Mouse (Mus musculus): Measurements from ENCODE around the gene Gm10277. TPM values are rescaled to one million over a fixed set of nuclear protein-coding genes. Genes with fewer than 3 reads are reported as not detected.

Gene Gm10277
- polyA plus RNA-seq, 1 experiment from 2014 or later: 0.47 TPM

DNA sequence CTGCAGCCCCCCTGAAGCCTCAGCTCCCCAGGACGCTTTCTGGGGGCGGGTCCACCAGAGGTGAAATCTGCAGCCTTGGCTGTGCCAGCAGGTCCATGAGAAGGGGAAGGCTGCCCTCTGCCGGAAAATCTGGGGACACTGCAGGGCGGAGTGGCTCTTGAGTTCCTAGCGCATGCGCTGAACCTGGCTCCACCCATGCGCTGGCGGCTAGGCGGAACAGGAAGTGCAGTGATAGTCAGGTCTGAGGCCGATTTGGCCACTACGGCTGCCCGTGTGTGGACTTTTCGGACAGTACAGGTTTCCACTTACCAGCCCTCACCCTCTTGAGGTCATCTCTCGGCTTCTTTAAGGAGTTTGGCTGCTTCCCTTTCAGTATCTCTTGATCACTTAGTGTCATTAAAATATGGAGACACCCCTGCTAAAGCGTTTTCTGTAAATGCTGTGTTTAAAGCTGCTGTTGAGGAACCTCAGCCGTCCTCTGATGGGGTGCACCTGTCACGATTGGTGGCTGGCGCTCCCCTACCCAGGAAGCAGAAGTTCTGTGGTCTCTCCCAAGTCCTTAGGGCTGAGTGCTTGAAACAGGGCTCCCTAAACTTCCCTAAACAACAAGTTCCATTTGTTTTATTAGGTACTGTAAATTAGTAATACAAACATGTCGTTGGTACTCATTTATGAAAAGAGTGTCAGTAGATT lies 5.8 kb upstream of the Gm10277 start:
- no peaks in the 10 kb centered on the region for H3K9me3 ChIP-seq (ENCODE audit: control insufficient read depth, low read length)
- ATAC-seq (ENCODE audit: insufficient number of reproducible peaks, low FRiP score, low TSS enrichment, low read depth) (peak; percentile 72), DNase-seq (ENCODE audit: low spot score) (peak; percentile 99)
- peak overlapping the region; percentile 30 for H3K4me3 ChIP-seq (ENCODE audit: low read depth, low read length)
- H3K27me3 ChIP-seq (ENCODE audit: control insufficient read depth, insufficient read depth, low read length): no peaks in the 10 kb centered on the region
- H3K9ac ChIP-seq (ENCODE audit: low read length): peak overlapping the region; percentile 54
- H3K4me2 ChIP-seq (ENCODE audit: low read depth, severe bottlenecking): peak overlapping the region; percentile 72
- WGBS: 8% methylated on average over 19 of the region's 19 CpGs
- H3K4me1 ChIP-seq (ENCODE audit: control insufficient read depth, insufficient read depth, low read length): peaks cover 26% of the 10 kb centered on the region
- H3K36me3 ChIP-seq (ENCODE audit: control insufficient read depth, insufficient read depth, low read length): no peaks in the 10 kb centered on the region
- no peak overlapping the region for H3K27ac ChIP-seq (replicated peaks; ENCODE audit: low read depth, low read length)

GRCm38 (mm10) chr11:77792566-77792909 lies 5.0 kb upstream of the Gm10277 start:
- ATAC-seq (ENCODE audit: insufficient number of reproducible peaks, low FRiP score, low TSS enrichment, low read depth): no peak
- Histone ChIP-seq H3K4me1 (ENCODE audit: control insufficient read depth, insufficient read depth, low read length) (peaks cover 26% of the 10 kb centered on the region), H3K4me3 (ENCODE audit: low read depth, low read length) (no peak overlapping the region), H3K27ac (replicated peaks; ENCODE audit: low read depth, low read length) (no peak overlapping the region), H3K27me3 (ENCODE audit: control insufficient read depth, insufficient read depth, low read length) (no peaks in the 10 kb centered on the region), H3K9me3 (ENCODE audit: control insufficient read depth, low read length) (no peaks in the 10 kb centered on the region), H3K36me3 (ENCODE audit: control insufficient read depth, insufficient read depth, low read length) (no peaks in the 10 kb centered on the region), H3K9ac (ENCODE audit: low read length) (no peak overlapping the region), H3K4me2 (ENCODE audit: low read depth, severe bottlenecking) (no peak overlapping the region)
- DNase-seq (ENCODE audit: low spot score): no peak
- 82% methylated on average over 7 of the region's 7 CpGs for WGBS

- 67% methylated on average over 12 of the region's 12 CpGs for WGBS
- Histone ChIP-seq H3K4me2 (ENCODE audit: low read depth, severe bottlenecking) (no peak overlapping the region), H3K9ac (ENCODE audit: low read length) (no peak overlapping the region), H3K27ac (replicated peaks; ENCODE audit: low read depth, low read length) (peak overlapping the region; percentile 75; the same call in 1 of the 2 replicates), H3K4me3 (ENCODE audit: low read depth, low read length) (no peak overlapping the region), H3K27me3 (ENCODE audit: control insufficient read depth, insufficient read depth, low read length) (no peaks in the 10 kb centered on the region), H3K36me3 (ENCODE audit: control insufficient read depth, insufficient read depth, low read length) (no peaks in the 10 kb centered on the region), H3K4me1 (ENCODE audit: control insufficient read depth, insufficient read depth, low read length) (peaks cover 26% of the 10 kb centered on the region), H3K9me3 (ENCODE audit: control insufficient read depth, low read length) (no peaks in the 10 kb centered on the region)
- DNase-seq (ENCODE audit: low spot score): no peak
- no peak for ATAC-seq (ENCODE audit: insufficient number of reproducible peaks, low FRiP score, low TSS enrichment, low read depth)
Measured at GRCm38 (mm10) chr11:77791752-77792565, 4.4 kb upstream of the Gm10277 start.

- Histone ChIP-seq H3K9ac (ENCODE audit: low read length) (no peak overlapping the region), H3K27me3 (ENCODE audit: control insufficient read depth, insufficient read depth, low read length) (no peaks in the 10 kb centered on the region), H3K4me1 (ENCODE audit: control insufficient read depth, insufficient read depth, low read length) (peaks cover 27% of the 10 kb centered on the region), H3K9me3 (ENCODE audit: control insufficient read depth, low read length) (no peaks in the 10 kb centered on the region), H3K4me3 (ENCODE audit: low read depth, low read length) (no peak overlapping the region), H3K4me2 (ENCODE audit: low read depth, severe bottlenecking) (no peak overlapping the region), H3K27ac (replicated peaks; ENCODE audit: low read depth, low read length) (peak overlapping the region; percentile 75), H3K36me3 (ENCODE audit: control insufficient read depth, insufficient read depth, low read length) (no peaks in the 10 kb centered on the region)
- WGBS: 31% methylated on average over 8 of the region's 8 CpGs
- DNase-seq (ENCODE audit: low spot score) (peak; percentile 59), ATAC-seq (ENCODE audit: insufficient number of reproducible peaks, low FRiP score, low TSS enrichment, low read depth) (peak; percentile 78)
Measured at GRCm38 (mm10) chr11:77791241-77791727, 3.7 kb upstream of the Gm10277 start.

- no peaks in the 10 kb centered on the region for H3K36me3 ChIP-seq (ENCODE audit: control insufficient read depth, insufficient read depth, low read length)
- no peaks in the 10 kb centered on the region for H3K27me3 ChIP-seq (ENCODE audit: control insufficient read depth, insufficient read depth, low read length)
- no peak for ATAC-seq (ENCODE audit: insufficient number of reproducible peaks, low FRiP score, low TSS enrichment, low read depth)
- H3K27ac ChIP-seq (replicated peaks; ENCODE audit: low read depth, low read length): peak overlapping the region; percentile 75
- no peak for DNase-seq (ENCODE audit: low spot score)
- H3K9ac ChIP-seq (ENCODE audit: low read length): no peak overlapping the region
- peaks cover 37% of the 10 kb centered on the region for H3K4me1 ChIP-seq (ENCODE audit: control insufficient read depth, insufficient read depth, low read length)
- H3K4me2 ChIP-seq (ENCODE audit: low read depth, severe bottlenecking): no peak overlapping the region
- WGBS: 64% methylated on average over 9 of the region's 9 CpGs
- H3K9me3 ChIP-seq (ENCODE audit: control insufficient read depth, low read length): no peaks in the 10 kb centered on the region
- H3K4me3 ChIP-seq (ENCODE audit: low read depth, low read length): no peak overlapping the region
Measured at GRCm38 (mm10) chr11:77790286-77790685, 2.7 kb upstream of the Gm10277 start.

DNA sequence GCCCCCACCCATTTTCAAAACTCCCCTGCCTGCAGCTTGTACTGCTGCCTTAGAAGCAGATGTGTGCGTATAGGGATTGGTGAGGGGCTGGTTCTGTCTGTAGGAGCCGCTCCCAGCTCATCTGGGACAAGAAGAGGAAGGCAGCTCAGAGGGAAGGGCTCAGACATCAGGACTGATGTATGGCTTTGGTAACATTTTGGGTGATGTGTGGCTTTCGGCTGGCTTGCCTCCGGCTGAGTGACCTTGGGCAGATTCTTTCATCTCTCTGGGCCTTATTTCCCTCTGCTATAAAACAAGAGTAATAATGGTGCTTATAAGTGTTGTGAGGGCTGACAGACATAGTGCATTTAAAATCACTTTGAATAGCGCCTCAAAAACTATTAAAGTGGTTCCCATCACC lies 2.0 kb upstream of the Gm10277 start:
- no peak overlapping the region for H3K4me2 ChIP-seq (ENCODE audit: low read depth, severe bottlenecking)
- H3K27ac ChIP-seq (replicated peaks; ENCODE audit: low read depth, low read length): no peak overlapping the region
- no peak overlapping the region for H3K9ac ChIP-seq (ENCODE audit: low read length)
- peaks cover 43% of the 10 kb centered on the region for H3K4me1 ChIP-seq (ENCODE audit: control insufficient read depth, insufficient read depth, low read length)
- DNase-seq (ENCODE audit: low spot score): no peak
- no peak overlapping the region for H3K4me3 ChIP-seq (ENCODE audit: low read depth, low read length)
- no peaks in the 10 kb centered on the region for H3K36me3 ChIP-seq (ENCODE audit: control insufficient read depth, insufficient read depth, low read length)
- 78% methylated on average over 5 of the region's 5 CpGs for WGBS
- no peaks in the 10 kb centered on the region for H3K27me3 ChIP-seq (ENCODE audit: control insufficient read depth, insufficient read depth, low read length)
- no peaks in the 10 kb centered on the region for H3K9me3 ChIP-seq (ENCODE audit: control insufficient read depth, low read length)
- no peak for ATAC-seq (ENCODE audit: insufficient number of reproducible peaks, low FRiP score, low TSS enrichment, low read depth)

GRCm38 (mm10) chr11:77785768-77786561 lies 1.6 kb downstream of the Gm10277 start:
- 79% methylated on average over 7 of the region's 7 CpGs for WGBS
- H3K4me3 ChIP-seq (ENCODE audit: low read depth, low read length): no peak overlapping the region
- H3K4me2 ChIP-seq (ENCODE audit: low read depth, severe bottlenecking): no peak overlapping the region
- peaks cover 29% of the 10 kb centered on the region for H3K4me1 ChIP-seq (ENCODE audit: control insufficient read depth, insufficient read depth, low read length)
- no peaks in the 10 kb centered on the region for H3K27me3 ChIP-seq (ENCODE audit: control insufficient read depth, insufficient read depth, low read length)
- no peak overlapping the region for H3K9ac ChIP-seq (ENCODE audit: low read length)
- peak overlapping the region; percentile 55; the same call in 1 of the 2 replicates for H3K27ac ChIP-seq (replicated peaks; ENCODE audit: low read depth, low read length)
- DNase-seq (ENCODE audit: low spot score) (no peak), ATAC-seq (ENCODE audit: insufficient number of reproducible peaks, low FRiP score, low TSS enrichment, low read depth) (no peak)
- H3K36me3 ChIP-seq (ENCODE audit: control insufficient read depth, insufficient read depth, low read length): no peaks in the 10 kb centered on the region
- H3K9me3 ChIP-seq (ENCODE audit: control insufficient read depth, low read length): no peaks in the 10 kb centered on the region

GRCm38 (mm10) chr11:77785396-77785767 lies 2.2 kb downstream of the Gm10277 start:
- Histone ChIP-seq H3K4me3 (ENCODE audit: low read depth, low read length) (no peak overlapping the region), H3K27ac (replicated peaks; ENCODE audit: low read depth, low read length) (peak overlapping the region; percentile 55; the same call in 1 of the 2 replicates), H3K36me3 (ENCODE audit: control insufficient read depth, insufficient read depth, low read length) (no peaks in the 10 kb centered on the region), H3K9ac (ENCODE audit: low read length) (peak overlapping the region; percentile 17; the same call in 1 of the 2 replicates), H3K4me1 (ENCODE audit: control insufficient read depth, insufficient read depth, low read length) (peaks cover 24% of the 10 kb centered on the region), H3K9me3 (ENCODE audit: control insufficient read depth, low read length) (no peaks in the 10 kb centered on the region), H3K4me2 (ENCODE audit: low read depth, severe bottlenecking) (no peak overlapping the region), H3K27me3 (ENCODE audit: control insufficient read depth, insufficient read depth, low read length) (no peaks in the 10 kb centered on the region)
- 16% methylated on average over 5 of the region's 5 CpGs for WGBS
- no peak for ATAC-seq (ENCODE audit: insufficient number of reproducible peaks, low FRiP score, low TSS enrichment, low read depth)
- DNase-seq (ENCODE audit: low spot score): no peak

Measured in limb, embryonic 11.5 days (tissue).